Mouse (Mus musculus): ENCODE measurements around the gene Cyp39a1.

Cyp39a1 gene

DNA sequence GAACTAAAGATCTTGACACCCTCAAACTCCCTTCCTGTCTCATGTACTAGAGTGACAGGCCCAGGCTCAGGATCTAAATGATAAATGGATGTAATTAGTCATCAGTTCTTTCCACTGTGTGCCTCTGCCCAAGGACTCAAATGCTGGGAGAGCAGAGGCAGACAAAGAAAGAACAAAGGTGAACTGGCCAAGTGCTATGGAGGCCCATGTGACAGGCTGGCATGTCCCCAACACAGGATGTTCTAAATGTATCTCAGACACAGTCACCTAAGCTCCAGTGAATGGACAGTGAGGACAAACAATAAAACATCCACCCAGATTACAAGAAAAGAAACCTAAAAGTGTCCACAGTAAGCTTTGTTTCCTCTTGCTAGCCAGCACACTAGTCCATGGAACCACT is 122.2 kb downstream of the Cyp39a1 start:
- no peak for DNase-seq

DNA sequence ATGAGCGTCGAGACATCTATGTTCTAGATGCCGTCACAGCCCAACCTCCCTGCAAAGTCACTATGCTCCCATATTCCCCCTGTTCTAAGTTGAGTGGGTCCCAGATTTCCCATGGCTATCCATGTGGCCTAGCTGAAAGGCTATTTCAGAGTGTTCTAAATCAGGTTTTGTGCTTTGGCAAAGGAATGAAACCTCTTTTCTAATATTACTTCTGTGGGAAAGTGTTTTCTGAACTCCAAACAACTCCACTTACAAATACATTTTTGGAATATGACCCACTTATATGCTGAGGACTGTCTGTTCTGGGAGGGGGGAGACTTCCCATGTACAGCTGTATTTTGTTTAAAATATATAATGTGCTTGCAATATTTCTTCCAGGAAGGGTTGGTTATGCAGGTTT is 124.5 kb downstream of the Cyp39a1 start:
- DNase-seq, result no peak

DNA sequence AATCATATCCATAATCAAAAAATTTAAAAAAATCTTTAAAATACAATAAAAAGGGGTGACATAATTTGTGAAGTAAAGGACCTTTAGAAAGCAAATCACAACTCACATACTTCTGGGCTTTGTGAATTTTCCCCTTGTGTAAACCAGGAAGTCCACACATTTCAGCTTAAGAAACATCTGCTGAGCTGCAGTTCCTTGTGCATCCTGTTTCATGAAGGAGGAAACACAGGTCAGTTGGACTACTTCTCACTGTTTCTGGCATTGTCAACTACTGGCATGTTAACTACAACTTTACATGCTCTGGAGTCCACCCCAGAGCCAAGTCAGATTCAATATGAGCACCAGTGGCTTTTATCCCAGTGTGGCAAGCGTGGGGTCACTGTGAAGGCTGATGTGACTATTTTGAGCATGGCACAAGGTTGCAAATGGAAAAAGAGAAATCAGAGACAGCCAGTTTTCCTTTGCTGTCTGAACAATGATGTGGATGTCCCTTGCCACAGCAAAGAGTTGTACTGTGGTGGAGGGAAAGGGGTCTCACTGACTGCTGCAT is 127.6 kb downstream of the Cyp39a1 start:
- DNase-seq, result no peak

Data from kidney, adult 18-20 months (tissue).